Mouse (Mus musculus): ENCODE data around the gene Oog1. TPM values are rescaled to one million over a fixed set of nuclear protein-coding genes. Genes with fewer than 3 reads are reported as not detected.
"Not testable (repeated sequence)": the region's sequence is repeated elsewhere in the genome, so short reads cannot be mapped to it uniquely, and the experiment has no call there.

Oog1 gene
- not detected for total RNA-seq (2021)
- long read RNA-seq, experiment 1, result 0 reads
- long read RNA-seq, experiment 2, result 0 reads

- DNase-seq; intact Hi-C loops (cut with DNase I); H3K27ac ChIP-seq; H3K4me3 ChIP-seq: not testable (repeated sequence)
These were observed at the start of gene Oog1 for GRCm38 (mm10) chr12:87602388-87602787. TSS of gene Oog1 (plus strand) at chr12:87602688.

- H3K27ac ChIP-seq; H3K4me3 ChIP-seq; intact Hi-C loops (cut with DNase I); DNase-seq: not testable (repeated sequence)
These were observed 1.1 kb upstream of the Oog1 start for GRCm38 (mm10) chr12:87601388-87601787.

- H3K4me3 ChIP-seq; intact Hi-C loops (cut with DNase I); H3K27ac ChIP-seq; DNase-seq: not testable (repeated sequence)
These were observed 16.1 kb downstream of the Oog1 start, which contains the start of gene Gm4027 for GRCm38 (mm10) chr12:87618569-87618968. TSS of gene Gm4027 (plus strand) at chr12:87618869.

- intact Hi-C loops (cut with DNase I), result not testable (repeated sequence)
These were observed 42.0 kb downstream of the Oog1 start, which contains the start of gene Gm16381 for GRCm38 (mm10) chr12:87644520-87644919. TSS of gene Gm16381 (minus strand) at chr12:87644620.

GRCm38 (mm10) chr12:87652916-87653703 lies 50.6 kb downstream of the Oog1 start:
- H3K4me3 ChIP-seq; intact Hi-C loops (cut with DNase I); H3K27ac ChIP-seq; DNase-seq: not testable (repeated sequence)

More at GRCm38 (mm10) chr12:87644520-87644919, 42.0 kb downstream of the Oog1 start, which contains the start of gene Gm16381:
- DNase-seq, H3K27ac ChIP-seq, H3K4me3 ChIP-seq: not testable (repeated sequence)

Other genes starting within 250 kb of the Oog1 start
- 1 to 10 TPM; 6.4 to 8.5 TPM for gene Sptlc2, start 214.3 kb upstream of the Oog1 start, total RNA-seq (2021)
- 100 to 1,000 TPM; 141 to 180 TPM for gene Slirp, start 158.8 kb upstream of the Oog1 start, total RNA-seq (2021)
- gene Alkbh1, start 158.7 kb upstream of the Oog1 start, total RNA-seq (2021), result 1 to 10 TPM; 6.4 to 8.3 TPM
- gene Snw1, start 130.4 kb upstream of the Oog1 start, total RNA-seq (2021), result 10 to 100 TPM; 46.5 to 52.7 TPM
- not detected for gene Gm5788, start 108.0 kb upstream of the Oog1 start, total RNA-seq (2021)
- not detected for gene Gm8300, start 88.4 kb upstream of the Oog1 start, total RNA-seq (2021)
- gene Gm4027, start 16.2 kb downstream of the Oog1 start, total RNA-seq (2021), result not detected
- gene Gm16381, start 41.9 kb downstream of the Oog1 start, total RNA-seq (2021), result not detected
- gene Gm21319, start 173.1 kb downstream of the Oog1 start, total RNA-seq (2021), result not detected
- gene Gm21936, start 192.8 kb downstream of the Oog1 start, total RNA-seq (2021), result not detected
- not detected for gene BB287469, start 213.9 kb downstream of the Oog1 start, total RNA-seq (2021)
- gene Gm2001, start 239.7 kb downstream of the Oog1 start, total RNA-seq (2021), result not detected

Measured in gastrocnemius, adult 2 months (tissue).